In the genomic region with DNA sequence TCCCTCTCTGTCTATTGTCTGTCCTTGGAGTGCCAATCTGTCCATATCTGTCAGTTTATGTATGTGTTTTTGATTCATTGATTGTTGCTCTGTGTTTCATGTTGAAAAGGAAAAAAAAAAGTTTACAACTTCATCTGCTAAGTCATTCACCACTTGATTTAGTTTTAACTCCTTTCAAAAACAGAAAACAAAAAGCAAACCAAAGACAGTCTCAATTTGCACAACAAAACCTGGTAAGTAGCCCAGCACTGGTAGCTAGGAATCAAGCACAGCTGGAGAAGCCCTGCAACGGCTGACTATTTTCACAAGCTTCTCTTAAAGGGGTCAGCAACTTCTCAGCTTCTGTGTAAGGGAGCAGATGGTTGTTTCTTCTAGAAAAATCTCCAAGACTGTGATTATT, we compare ENCODE assay signal across 26 mouse cellular contexts.
"Had no signal": no experiment of that assay in that cellular context is flagged by ENCODE, and none has a peak within 500 bp of the region (broad histone marks: within the 10 kb centered on the region; RNA-seq: fewer than 3 reads in every experiment).

No protein-coding gene starts in this region.

- H3K9me3 ChIP-seq: heart, embryonic 15.5 days; hindbrain, embryonic 10.5 days; hindbrain, embryonic 12.5 days; limb, embryonic 10.5 days; limb, embryonic 12.5 days; liver, embryonic 13.5 days; liver, embryonic 15.5 days had no signal

- ATAC-seq: hindbrain, embryonic 16.5 days; intestine, embryonic 16.5 days had no signal

- DNase-seq: gastrocnemius, adult 2 months; gastrocnemius, postnatal 10 days; gastrocnemius, postnatal 25 days; heart, adult 2 months; heart, postnatal 4 days; kidney, adult 11 months; kidney, adult 2 months; kidney, postnatal 10 days; kidney, postnatal 25 days; kidney, postnatal 4 days; liver; liver, embryonic 13.5 days had no signal

- H3K36me3 ChIP-seq: heart, embryonic 13.5 days; heart, embryonic 15.5 days; hindbrain, embryonic 10.5 days; hindbrain, embryonic 12.5 days; limb, embryonic 10.5 days; limb, embryonic 12.5 days; liver, embryonic 13.5 days; liver, embryonic 15.5 days had no signal

- H3K27ac ChIP-seq: gastrocnemius, adult 2 months; heart, adult 2 months; heart, embryonic 13.5 days; heart, embryonic 15.5 days; hindbrain, embryonic 10.5 days; hindbrain, embryonic 12.5 days; hindbrain, embryonic 14.5 days; layer of hippocampus, adult 2 months; left cerebral cortex, adult 2 months; limb, embryonic 10.5 days; limb, embryonic 12.5 days; liver, embryonic 13.5 days; liver, embryonic 15.5 days had no signal

- H3K9ac ChIP-seq: heart, embryonic 13.5 days; heart, embryonic 15.5 days; hindbrain, embryonic 12.5 days; hindbrain, embryonic 14.5 days; limb, embryonic 12.5 days; liver, embryonic 13.5 days; liver, embryonic 15.5 days had no signal

- H3K27me3 ChIP-seq: heart, embryonic 13.5 days; heart, embryonic 15.5 days; hindbrain, embryonic 12.5 days; limb, embryonic 12.5 days; liver, embryonic 13.5 days; liver, embryonic 15.5 days had no signal

- H3K4me3 ChIP-seq: gastrocnemius, adult 2 months; heart, adult 2 months; heart, embryonic 13.5 days; heart, embryonic 15.5 days; hindbrain, embryonic 10.5 days; hindbrain, embryonic 12.5 days; layer of hippocampus, adult 2 months; left cerebral cortex, adult 2 months; limb, embryonic 10.5 days; limb, embryonic 12.5 days; liver, embryonic 13.5 days; liver, embryonic 15.5 days had no signal

- H3K4me1 ChIP-seq: heart, embryonic 13.5 days; heart, embryonic 15.5 days; hindbrain, embryonic 10.5 days; hindbrain, embryonic 12.5 days; limb, embryonic 10.5 days; limb, embryonic 12.5 days; liver, embryonic 13.5 days; liver, embryonic 15.5 days had no signal

- H3K4me2 ChIP-seq: heart, embryonic 11.5 days; heart, embryonic 13.5 days; heart, embryonic 15.5 days; hindbrain, embryonic 12.5 days; hindbrain, embryonic 14.5 days; limb, embryonic 12.5 days; liver, embryonic 11.5 days; liver, embryonic 13.5 days; liver, embryonic 15.5 days had no signal
